Mouse (Mus musculus): ENCODE measurements around the gene Commd1. TPM values are rescaled to one million over a fixed set of nuclear protein-coding genes. Genes with fewer than 3 reads are reported as not detected.
A peak's percentile ranks its signal among the peaks of the same experiment; 100 is the strongest.

Commd1 gene
- total RNA-seq, 4 experiments from 2014 or later: 32.2 to 47.5 (median 36.8) TPM

DNA sequence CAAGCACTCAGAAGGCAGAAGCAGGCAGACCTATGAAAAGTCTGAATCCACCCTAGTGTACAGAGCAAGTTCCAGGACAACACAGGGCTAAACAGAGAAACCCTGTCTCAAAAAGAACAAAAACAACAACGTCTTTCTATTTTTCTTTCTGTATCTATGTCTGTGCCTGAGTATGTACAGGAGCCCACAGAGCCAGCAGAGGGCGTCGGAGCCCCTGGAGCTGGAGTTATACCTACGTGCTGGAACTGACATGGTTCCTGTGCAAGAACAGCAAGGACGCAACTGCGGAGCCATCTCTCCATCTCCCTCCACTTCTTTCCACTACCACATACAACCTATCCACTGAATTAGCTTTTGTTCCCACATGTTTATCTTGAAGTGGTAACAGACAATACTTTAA lies 32.1 kb downstream of the Commd1 start:
- no peak for DNase-seq (ENCODE audit: low spot score in 2 of 2)

DNA sequence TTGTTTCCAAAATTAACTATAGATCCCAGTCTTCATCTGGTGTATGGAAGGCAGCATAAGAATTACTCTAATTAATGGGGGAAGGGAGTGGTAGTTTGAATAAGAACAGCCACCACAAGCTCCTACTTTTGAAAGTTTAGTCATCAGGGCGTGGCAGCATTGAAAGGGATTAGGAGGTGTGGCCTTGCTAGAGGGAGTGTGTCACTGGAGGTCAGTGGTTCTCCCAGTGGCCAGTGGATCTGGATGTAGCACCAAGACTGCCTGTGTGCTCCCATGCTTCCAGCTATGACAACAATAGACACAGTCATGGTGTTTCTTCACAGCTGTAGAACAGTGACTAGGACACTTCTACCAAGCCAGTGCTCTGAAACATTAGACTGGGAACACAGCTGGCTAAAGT lies 33.1 kb downstream of the Commd1 start:
- no peak for DNase-seq (ENCODE audit: low spot score in 2 of 2)

DNA sequence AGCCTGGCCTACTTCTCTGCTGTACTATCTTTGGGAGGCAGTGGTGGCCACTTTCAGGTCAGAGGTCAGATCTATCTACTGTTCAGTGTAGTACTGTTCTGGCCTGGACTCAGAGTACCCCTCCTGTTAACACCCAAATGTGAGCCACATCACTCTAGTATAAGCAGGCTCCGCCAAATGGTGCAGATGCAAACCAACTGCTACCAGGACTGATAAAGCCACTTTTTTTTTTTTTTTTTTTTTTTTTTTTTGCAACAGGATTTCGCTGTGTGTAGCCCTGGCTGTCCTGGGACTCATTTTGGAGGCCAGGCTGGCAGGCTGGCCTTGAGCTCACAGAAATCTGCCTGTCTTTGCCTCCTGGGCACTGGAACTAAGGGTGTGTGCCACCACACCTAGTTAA lies 43.2 kb downstream of the Commd1 start:
- DNase-seq (ENCODE audit: low spot score in 2 of 2): no peak

DNA sequence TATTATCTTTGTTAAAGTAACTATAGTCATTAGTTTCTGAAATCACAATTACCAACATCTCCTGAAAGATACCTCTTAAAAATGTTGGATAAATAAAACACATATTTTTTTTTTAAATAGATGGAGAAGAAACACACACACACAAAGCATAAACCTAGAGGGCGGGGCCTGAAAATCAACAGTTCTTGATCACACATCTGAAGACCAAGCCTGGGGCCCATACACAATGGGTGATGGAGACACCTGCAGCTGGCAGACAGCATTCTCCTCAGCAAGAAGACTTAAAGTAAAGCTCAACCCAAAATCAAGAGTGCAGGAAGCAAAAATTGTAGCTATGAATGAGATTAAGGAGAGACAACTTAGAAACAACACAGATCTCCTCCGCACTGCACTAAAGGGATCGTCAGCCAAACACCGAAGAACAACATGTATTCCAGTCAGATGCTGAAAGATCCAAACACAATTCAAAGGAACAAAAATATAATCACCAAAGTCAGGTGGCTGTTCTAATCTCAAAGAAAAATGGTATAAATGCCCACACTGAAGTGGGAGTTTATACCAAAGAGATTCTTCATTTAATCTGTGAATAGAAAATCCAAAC lies 44.4 kb downstream of the Commd1 start:
- DNase-seq (ENCODE audit: low spot score in 2 of 2): no peak

DNA sequence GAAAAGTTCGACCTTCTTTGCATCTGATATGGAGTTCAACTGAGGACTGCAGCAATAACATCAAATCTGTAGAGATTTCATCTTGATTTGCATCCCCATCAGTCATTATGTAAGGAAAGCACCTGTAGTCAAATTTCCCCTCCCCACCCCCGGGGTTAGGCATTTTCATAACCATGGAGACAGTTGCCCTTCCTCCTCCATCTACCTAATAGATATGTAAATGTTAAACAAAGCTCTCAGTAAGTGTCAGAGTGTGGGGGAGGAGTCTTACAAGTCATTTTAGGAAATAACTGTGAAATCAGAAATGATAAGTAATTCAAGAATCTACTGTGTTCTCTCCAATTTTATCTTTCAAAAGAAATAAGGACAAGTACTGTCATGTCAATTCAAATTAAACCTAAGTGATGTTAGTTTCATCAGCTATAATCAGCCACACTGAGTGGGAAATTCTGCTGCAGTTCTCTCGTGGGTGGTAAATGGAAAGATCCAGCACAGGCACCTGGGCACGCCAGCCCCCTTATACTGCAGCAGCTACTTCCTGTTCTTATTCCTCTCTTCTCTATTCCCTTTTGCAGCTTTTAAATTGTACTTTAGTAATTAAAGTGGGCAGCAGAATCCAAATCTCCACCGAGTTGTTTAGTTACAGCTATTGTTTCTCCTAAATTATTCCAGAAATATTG lies 45.6 kb downstream of the Commd1 start:
- peak in 1 of 2 experiments; percentile 43 for DNase-seq (ENCODE audit: low spot score in 2 of 2)

DNA sequence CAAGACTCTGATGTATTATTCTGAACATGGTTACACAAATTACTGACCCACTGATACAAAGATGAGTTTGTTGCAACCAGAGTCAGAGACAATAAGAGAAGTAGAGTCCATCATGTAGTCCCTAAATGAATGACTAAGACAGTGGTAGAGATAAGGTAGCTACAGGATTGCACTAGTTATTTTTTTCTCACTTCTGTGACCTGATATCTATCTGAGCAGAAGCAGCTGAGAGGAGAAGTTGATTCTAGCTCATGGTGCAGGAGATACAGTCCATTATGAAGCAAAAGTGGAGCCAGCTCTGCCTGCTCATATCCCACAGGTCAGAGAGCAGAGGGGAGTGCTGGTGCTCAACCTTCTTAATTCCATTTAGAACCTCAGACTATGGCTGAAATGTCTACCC lies 50.0 kb downstream of the Commd1 start:
- no peak for DNase-seq (ENCODE audit: low spot score in 2 of 2)

DNA sequence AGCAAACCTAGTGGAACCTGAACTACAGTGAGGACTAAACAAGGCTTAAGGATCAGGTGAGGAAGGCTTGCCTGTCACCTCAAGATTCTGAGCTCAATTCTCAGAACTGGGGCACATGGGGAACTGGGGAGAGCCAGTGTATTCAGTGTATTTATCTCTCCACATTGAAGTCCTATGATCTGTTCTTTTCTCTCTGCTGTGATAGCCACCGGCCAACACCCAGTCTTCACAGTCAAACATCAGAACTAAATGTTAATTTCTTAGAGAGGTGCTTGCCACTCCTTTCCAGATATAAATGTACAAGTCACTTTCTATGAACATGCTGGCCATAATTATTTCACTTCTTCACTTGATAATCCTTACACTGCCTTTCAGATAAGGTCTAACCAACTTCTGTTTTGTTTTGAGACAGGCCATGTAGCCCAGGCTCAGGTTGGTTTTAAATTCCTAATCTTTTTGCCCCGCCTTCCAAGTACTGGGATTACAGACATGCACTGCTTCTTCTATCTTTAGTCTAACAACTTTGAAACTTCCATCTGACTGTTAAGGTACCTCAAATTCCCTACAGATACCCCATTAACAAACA lies 50.8 kb downstream of the Commd1 start:
- DNase-seq (ENCODE audit: low spot score in 2 of 2): no peak

DNA sequence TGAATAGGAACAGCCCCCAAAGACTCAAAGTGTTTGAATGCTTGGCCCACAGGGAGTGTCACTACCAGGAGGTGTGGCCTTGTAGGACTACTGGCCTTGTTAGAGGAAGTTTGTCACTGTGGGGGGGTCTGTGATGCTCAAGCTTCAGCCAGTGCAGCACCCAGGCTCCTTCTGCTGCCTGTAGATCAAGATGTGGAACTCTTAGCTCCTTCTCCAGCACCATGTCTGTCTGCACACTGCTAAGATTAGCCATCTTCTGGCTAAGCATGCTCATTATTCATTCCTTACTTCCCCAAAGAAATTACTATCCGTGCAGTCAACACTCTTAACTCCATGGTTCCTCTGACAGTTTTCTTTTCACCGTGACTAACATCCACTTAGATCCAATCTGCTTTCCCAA lies 52.1 kb downstream of the Commd1 start:
- DNase-seq (ENCODE audit: low spot score in 2 of 2): no peak

DNA sequence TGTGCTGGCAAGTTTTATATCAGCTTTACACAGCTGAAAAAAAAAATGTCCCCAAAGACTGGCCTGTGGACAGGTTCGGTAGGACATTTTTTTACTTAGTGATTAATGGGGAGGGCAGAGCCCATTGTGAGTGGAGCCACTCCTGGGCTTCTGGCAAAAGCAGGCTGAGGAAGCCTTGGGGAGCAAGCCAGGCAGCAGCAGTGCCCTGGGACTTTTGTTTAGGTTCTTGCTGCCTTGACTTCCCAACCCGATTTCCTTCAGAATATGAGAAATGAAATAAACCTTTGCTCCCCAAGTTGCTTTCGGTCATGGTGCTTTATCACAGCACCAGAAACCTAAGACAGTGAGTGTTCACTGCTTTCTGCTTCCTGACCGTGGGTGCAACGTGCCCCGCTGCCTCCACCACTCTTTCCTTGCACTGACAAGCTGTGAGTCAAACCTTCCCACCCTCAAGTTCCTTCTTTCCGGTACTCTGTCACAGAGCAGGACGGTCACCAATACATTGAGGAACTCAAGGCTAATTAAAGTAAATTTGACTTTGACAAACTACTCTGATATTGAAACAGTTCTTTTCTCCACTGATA lies 53.5 kb downstream of the Commd1 start:
- DNase-seq (ENCODE audit: low spot score in 2 of 2): no peak

DNA sequence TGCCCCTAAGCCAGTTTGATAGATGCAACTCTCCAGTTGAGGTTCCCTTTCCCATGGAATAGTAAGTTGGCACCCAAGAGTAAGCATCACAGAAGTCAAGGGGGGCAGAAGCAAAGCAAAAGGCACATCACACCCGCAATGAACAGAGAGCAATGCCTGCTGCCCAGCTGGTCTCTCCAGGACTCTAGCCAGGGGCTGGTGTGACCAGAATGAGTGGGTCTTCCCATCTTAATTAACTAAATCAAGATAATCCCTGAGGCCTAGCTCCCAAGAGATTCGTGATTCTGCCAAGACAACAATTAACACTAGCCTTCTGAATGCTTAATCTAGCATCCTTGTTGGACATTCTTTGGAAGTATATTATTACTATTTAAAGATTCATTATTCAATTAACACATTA lies 58.6 kb downstream of the Commd1 start:
- no peak for DNase-seq (ENCODE audit: low spot score in 2 of 2)

DNA sequence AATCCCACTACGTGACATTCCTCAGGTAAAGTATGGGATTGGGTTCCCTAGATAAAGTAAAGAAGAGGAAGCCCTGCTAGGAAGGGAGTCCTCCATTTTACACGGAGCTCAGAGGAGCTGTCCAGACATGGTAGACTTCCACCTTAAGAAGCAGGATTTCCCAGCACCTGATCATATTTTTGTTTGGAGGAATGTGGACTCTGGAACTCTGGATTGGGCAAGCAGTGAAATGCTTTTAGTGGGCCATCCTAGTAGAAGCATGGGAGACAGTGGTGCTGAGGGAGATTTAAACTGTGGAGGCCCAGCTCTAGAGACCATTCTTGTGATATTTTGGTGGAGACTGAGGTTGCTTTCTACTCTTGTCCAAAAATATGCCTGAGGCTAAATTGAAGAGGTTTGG lies 59.6 kb downstream of the Commd1 start:
- no peak for DNase-seq (ENCODE audit: low spot score in 2 of 2)

DNA sequence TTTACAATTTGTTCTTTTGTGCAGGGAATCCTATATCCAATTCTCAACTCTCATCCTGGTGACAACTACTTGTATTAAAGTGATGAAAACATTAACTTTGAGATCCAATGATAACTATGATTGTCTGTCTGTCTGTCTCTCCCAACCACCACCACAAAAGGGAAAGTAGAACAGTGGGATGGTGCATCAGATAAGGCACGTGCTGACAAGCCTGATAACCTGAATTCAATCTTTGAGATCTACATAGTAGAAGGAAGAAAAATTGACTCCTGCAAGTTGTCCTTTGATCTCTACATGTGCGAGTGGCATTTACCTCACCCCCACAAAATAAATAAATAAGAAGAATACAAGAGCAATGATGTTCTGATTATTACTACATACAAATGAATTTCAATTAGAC lies 62.8 kb downstream of the Commd1 start:
- DNase-seq (ENCODE audit: low spot score in 2 of 2): no peak

DNA sequence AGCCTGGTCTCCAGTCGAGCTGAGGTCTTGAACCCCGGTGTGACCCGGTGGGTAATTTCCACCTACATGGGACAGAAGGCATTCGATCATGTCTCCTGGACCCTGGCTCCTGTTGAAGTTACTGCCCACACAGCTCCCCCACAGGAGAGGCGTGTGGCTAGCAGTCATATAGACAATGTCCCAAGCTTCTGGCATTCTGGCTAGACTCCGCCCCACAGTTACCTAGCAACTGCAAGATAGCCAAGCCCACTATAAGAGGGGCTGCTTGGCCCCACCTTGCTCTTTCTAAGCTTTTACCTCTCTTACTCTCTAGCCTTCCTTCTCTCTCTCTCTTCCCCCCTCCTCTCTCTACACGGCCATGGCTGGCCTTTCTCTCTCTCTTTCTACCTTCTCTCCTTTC lies 64.4 kb downstream of the Commd1 start:
- DNase-seq (ENCODE audit: low spot score in 2 of 2): no peak

DNA sequence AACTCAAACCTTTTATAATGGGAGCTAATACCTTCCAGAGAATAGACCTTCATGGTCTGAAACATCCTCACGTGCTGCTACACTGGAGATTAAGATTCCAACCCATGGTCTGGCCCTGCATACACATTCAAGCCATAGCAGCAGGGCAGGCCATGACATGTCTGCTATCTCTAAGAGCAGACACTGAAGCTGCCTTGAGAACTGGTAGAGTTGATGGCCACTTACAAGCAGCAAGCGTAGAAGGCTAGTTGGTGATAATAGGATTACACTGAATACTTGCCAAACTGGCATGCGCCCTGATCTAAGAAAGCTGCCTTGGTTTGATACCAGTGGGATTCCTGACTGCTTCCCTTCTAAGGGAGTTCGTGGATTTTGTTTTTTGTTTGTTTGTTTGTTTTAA lies 68.4 kb downstream of the Commd1 start:
- no peak for DNase-seq (ENCODE audit: low spot score in 2 of 2)

DNA sequence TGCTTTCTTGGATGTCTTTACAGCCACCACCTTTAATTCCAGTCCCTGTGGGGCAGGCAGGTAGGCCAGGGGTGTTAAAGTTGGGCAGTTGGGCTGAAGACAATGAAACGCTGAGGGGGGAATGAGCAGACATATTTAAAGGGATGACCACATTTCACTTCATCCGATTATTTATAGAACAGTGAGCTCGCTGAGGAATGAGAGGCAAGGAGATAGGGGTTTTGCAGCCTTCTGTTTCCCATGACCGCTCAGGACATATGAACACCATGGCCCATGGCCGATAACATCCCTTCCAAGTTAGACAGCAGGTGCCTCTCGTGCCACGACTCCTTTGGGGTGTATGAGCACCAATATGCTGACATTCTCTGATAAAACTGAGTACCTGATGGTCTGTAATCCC lies 70.4 kb downstream of the Commd1 start:
- DNase-seq (ENCODE audit: low spot score in 2 of 2): no peak

DNA sequence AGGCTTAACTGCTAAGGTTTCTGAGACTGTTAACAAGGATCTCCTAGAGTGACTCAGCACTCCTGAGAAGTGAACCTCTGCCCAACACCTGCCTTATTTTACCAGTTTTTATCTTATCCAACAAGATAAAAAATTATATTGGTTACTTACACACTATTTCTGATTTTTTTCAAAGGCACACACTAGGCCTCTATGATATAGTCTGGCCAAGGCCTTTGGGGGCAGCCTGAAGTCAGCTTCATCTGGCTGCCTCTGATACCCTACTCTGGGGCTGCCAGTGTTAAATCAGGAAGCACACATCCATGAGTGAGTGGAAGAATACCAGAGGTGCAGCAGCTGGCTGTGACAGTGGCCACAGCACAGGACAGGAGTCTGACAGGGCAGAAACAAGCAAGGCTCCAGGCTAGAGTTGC lies 75.7 kb downstream of the Commd1 start:
- no peak for DNase-seq (ENCODE audit: low spot score in 2 of 2)

DNA sequence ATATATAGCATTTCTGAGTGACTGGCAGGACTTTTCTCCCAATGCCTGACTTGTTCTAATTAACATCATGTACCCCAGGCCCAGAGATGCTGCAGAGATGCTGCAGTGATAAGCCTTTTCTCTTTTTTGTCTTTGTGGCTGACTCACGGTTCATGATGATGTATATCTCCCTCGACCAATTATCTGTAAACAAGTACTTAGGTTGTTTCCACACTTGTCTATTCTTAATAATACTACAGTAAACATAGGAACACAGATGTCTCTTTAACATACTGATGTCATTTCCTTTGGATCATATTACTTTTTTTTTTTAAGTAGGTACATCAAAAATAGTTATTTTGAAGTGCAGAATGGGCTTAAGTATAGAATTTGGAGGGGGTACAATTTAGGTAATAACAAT lies 79.3 kb downstream of the Commd1 start:
- no peak for DNase-seq (ENCODE audit: low spot score in 2 of 2)

DNA sequence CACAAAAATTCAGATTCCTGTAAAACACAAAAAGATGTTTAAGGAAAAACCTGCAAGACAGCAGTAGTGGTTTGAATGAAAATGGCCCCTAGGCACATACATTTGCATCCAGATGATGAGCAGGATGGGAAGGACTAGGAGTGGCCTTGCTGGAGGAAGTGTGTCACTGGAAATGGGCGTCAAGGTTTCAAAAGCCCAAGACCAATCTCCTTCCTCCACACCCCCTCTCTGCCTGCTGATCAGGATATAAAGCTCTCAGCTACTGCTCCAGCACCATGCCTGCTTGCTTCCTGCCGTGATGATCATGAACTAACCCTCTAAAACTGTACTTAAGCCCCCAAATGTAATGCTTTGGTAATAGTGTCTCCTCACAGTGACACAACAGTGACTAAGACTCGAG lies 82.1 kb downstream of the Commd1 start:
- no peak for DNase-seq (ENCODE audit: low spot score in 2 of 2)

DNA sequence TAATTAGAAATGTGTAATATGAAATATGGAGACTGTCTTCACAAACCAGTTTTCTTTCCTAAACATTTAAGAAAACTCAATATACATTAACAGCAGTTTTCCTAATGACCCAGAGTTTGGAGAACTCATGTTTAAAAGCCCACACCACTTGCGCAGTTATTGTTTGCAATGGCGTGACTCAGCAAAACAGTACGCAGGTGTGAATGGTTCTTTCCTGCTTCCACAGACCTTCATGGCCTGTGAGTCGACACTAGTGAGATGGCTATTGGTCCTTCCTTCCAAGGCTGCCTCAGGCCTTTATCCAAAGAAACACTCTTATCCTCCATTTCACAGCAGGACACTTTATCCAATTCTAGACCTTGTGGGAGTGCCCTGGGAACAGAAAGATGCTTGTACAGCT lies 84.5 kb downstream of the Commd1 start:
- no peak for DNase-seq (ENCODE audit: low spot score in 2 of 2)

DNA sequence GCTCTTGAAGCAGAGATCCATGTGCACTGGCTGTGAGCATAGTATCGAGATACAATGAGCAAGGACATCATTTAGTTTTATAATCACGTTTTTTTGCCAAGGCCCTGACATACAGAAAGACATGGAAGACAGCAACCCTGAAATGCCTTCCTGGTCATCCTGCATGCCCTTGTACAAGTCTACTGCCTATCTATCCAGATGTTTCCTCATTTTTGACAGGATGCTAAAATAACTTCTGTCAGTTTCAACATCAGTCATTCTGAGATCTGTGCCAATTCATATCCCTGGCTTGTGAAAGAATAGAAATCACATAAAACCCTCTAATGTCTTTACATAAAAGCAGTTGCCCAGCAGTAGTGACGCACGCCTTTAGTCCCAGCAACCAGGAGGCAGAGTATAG lies 85.1 kb downstream of the Commd1 start:
- DNase-seq (ENCODE audit: low spot score in 2 of 2): no peak

DNA sequence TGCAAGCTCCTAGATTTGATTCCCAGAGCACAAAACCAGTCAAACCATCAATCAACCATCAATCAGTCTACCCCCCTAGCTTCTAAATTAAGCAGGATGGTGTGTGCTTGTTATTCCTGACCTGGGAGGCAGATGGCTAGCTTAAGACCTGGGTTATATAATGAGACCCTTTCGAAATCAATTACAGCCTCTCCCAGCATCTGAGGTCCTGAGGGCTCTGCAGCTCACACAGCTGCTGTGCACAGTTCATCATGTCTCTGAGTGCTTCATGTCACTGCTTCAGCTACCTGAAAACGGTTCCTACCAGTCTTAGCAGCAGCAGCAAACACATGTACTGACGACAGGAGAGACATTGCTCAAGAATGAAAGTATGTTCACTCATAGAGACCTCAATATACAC lies 89.1 kb downstream of the Commd1 start:
- DNase-seq (ENCODE audit: low spot score in 2 of 2): no peak

DNA sequence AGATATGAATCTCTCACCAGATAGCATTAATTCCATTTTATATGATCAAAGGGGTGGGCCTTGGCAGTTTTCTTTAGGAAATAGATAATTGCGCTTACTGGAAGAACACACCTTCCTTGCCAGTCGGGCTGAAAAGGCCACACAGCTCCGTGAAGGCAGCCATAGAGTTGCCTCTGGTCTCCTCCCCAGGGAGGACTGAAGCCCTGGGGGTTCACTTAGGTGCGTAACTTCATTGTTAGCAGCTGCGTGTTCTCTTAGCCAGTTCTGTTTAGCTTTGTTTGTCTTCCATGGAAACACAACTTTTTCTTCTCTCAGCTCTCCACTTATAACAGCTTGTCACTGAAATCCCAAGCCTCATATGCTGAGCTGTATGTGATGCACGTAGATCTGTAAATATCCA lies 89.7 kb downstream of the Commd1 start:
- DNase-seq (ENCODE audit: low spot score in 2 of 2): no peak

DNA sequence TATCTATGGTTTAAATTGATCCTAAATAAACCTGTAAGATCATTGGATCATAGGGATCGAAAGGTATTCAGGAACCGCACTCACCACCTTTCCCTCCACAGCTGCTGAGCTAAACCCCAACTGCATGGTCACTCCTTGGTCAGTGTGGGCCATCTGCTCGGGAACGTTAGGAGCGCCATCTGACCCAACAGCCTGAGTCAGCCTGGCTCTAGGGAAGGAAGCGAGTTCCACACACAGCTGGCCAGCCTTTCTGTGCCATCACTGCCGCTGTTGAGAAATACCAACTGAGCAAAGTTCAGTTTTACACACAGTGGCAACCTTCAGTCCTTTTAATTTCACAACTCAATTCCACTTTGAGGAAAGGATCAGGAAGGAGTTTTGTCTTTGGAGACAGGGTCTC lies 90.3 kb downstream of the Commd1 start:
- DNase-seq (ENCODE audit: low spot score in 2 of 2): no peak

All from left cerebral cortex, adult 8-10 months (tissue).